Mouse (Mus musculus) colon, adult 2 months (tissue): Measurements from ENCODE around the gene Map1a. TPM values are rescaled to one million over a fixed set of nuclear protein-coding genes. Genes with fewer than 3 reads are reported as not detected.

ENCODE experiments used
- polyA plus RNA-seq: library from polyadenylated mRNA; depleted of rRNA; stranded (reverse); fragments of >200 nt; gene quantifications from 2 replicates; pipeline ENCODE4 v1.2.3, GENCODE M21; 2012; rRNA removed

Gene Map1a
- polyA plus RNA-seq, result 5.3 and 6.6 TPM in 2 replicates

GRCm38 (mm10) chr2:121288901-121289729 lies at the start of gene Map1a:
TSS of gene Map1a (plus strand) at chr2:121289600.

GRCm38 (mm10) chr2:121271236-121271927 lies 18.0 kb upstream of the Map1a start, which contains the start of gene Trp53bp1:
TSS of gene Trp53bp1 (minus strand) at chr2:121271407.

GRCm38 (mm10) chr2:121354820-121355592 lies 65.6 kb downstream of the Map1a start, which contains the start of gene Ppip5k1:
TSS of gene Ppip5k1 (minus strand) at chr2:121355396.

GRCm38 (mm10) chr2:121357494-121357893 lies 68.1 kb downstream of the Map1a start, which contains the start of gene Ckmt1:
TSS of gene Ckmt1 (plus strand) at chr2:121357714.

Other genes starting within 250 kb of the Map1a start
- gene Tgm5, start 203.8 kb upstream of the Map1a start, polyA plus RNA-seq, result 0.08 and 0.28 TPM in 2 replicates
- 0.10 and 0.27 TPM in 2 replicates for gene Tgm7, start 179.8 kb upstream of the Map1a start, polyA plus RNA-seq
- gene Adal, start 149.2 kb upstream of the Map1a start, polyA plus RNA-seq, result 2.3 and 4.2 TPM in 2 replicates
- 11.5 and 14.0 TPM in 2 replicates for gene Lcmt2, start 148.9 kb upstream of the Map1a start, polyA plus RNA-seq
- gene Tubgcp4, start 118.9 kb upstream of the Map1a start, polyA plus RNA-seq, result 35.2 and 39.6 TPM in 2 replicates
- gene Zscan29, start 118.5 kb upstream of the Map1a start, polyA plus RNA-seq, result 3.7 and 3.9 TPM in 2 replicates
- 14.7 and 19.8 TPM in 2 replicates for gene Trp53bp1, start 18.2 kb upstream of the Map1a start, polyA plus RNA-seq
- 77.6 and 90.2 TPM in 2 replicates for gene Ppip5k1, start 65.8 kb downstream of the Map1a start, polyA plus RNA-seq
- 2,943 and 2,968 TPM in 2 replicates for gene Ckmt1, start 68.1 kb downstream of the Map1a start, polyA plus RNA-seq
- gene Strc, start 97.6 kb downstream of the Map1a start, polyA plus RNA-seq, result 0.17 and 0.54 TPM in 2 replicates
- 1,092 and 1,384 TPM in 2 replicates for gene Pdia3, start 124.2 kb downstream of the Map1a start, polyA plus RNA-seq
- 0.67 and 0.71 TPM in 2 replicates for gene Catsper2, start 124.2 kb downstream of the Map1a start, polyA plus RNA-seq
- 6.0 and 9.6 TPM in 2 replicates for gene Ell3, start 154.7 kb downstream of the Map1a start, polyA plus RNA-seq
- 236 and 378 TPM in 2 replicates for gene Serf2, start 159.6 kb downstream of the Map1a start, polyA plus RNA-seq
- 4.7 and 5.5 TPM in 2 replicates for gene Hypk, start 163.7 kb downstream of the Map1a start, polyA plus RNA-seq
- 0.34 and 0.37 TPM in 2 replicates for gene Serinc4, start 167.2 kb downstream of the Map1a start, polyA plus RNA-seq
- 1.1 and 1.3 TPM in 2 replicates for gene Mfap1b, start 184.5 kb downstream of the Map1a start, polyA plus RNA-seq
- 0.97 and 1.3 TPM in 2 replicates for gene Mfap1a, start 217.1 kb downstream of the Map1a start, polyA plus RNA-seq
- 1.8 and 1.9 TPM in 2 replicates for gene Wdr76, start 217.1 kb downstream of the Map1a start, polyA plus RNA-seq